Mouse (Mus musculus): ENCODE measurements around the gene Elmod3.

Elmod3 gene

DNA sequence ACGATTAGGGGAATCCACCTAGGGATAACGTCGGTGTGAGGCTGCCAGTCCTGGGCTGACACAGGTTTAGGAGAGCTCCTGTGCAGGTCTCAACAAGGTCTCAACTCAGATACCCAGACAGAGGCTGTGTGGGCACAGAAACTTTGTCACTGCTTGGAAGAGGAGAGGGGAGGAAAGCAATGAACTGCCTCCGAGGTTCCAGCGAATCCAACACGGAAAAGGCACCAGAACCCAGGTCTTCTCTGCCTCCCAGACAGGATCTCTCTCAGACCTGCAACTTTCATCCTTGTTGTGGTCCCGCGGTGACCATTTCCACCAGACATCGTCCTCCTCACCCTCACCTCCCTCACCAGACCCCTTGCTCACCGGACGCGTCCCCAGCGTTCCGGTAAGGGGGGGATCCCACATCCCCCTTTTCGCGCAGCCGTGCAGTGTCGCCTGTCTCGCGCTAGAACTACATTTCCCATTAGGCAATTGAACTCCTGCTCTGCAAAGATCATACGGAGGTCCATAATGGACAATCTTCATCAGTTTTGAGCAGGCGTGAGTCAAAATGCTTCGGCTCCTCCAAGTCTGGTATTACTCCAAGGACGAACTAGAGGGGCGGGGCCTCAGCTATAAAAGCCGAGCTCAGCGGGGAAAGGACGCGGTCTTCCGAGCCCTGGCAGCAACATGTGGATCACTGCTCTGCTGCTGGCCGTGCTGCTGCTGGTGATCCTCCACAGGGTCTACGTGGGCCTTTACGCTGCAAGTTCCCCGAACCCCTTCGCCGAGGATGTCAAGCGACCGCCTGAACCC, at the start of gene Elmod3, which contains the start of gene Retsat:
TSS of gene Elmod3 (minus strand) at position 458 of the 798 bp plus-strand sequence.
TSS of gene Retsat (plus strand) at position 520 of the 798 bp plus-strand sequence.
- DNase-seq: peak; percentile 68 to 75

DNA sequence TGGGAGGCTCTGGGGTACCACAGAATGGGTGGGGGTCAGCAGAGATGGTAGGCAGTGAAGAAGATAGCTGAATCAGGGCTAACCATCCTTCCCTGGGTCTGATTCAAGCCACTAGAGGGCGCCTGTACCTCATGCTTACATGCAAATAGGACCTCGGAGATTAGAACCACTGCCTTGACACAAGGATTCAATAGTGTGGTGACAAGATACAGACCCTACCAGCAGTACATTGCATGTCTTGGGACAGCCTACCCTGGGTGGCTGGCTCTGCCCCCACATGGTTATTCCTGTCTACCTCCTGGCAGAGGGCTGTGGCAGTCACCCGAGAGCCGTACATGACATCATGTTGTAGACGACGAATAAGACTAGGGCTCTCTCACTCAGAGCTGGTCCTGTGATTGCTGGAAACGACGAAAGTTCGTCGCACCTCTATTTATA, 49.2 kb upstream of the Elmod3 start:
- DNase-seq: peak in 1 of 2 experiments; percentile 61

DNA sequence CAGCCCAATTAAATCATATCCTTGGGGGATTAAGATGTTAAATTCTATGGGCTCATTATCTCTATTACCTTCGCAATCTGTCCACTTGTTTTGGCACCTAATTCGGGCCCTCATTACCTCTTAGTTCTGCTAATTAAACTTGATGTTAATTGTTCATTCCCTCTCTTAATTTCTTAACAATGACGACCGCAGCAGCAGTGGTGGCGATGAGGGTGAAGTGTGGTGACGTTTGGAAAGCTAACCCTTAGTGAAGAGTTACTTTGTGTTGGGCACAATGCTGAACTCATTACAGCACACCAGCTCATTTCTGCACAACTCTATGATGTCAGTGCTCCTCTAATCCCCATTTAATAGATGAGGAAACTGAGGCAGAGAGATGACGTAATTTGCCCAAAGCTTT, 47.2 kb upstream of the Elmod3 start:
- no peak for DNase-seq

DNA sequence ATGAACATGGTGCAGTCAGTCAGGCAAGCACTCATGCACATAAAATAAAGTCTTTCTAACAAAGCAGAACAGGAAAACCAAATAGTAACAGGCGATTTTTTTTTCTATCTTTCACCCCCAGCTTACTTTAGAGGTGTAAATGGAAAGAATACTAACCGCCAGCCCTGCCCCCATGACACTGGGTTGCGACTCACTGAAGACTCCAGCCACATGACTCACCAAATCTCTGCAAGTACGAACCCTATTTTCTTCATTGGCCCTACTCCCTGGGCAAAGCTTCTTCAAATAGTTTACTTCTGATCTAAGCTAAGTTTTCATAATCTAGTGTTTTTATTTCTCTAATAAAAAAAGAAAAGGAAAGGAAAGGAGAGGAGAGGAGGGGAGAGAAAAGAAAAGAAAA, 46.4 kb upstream of the Elmod3 start:
- no peak for DNase-seq

DNA sequence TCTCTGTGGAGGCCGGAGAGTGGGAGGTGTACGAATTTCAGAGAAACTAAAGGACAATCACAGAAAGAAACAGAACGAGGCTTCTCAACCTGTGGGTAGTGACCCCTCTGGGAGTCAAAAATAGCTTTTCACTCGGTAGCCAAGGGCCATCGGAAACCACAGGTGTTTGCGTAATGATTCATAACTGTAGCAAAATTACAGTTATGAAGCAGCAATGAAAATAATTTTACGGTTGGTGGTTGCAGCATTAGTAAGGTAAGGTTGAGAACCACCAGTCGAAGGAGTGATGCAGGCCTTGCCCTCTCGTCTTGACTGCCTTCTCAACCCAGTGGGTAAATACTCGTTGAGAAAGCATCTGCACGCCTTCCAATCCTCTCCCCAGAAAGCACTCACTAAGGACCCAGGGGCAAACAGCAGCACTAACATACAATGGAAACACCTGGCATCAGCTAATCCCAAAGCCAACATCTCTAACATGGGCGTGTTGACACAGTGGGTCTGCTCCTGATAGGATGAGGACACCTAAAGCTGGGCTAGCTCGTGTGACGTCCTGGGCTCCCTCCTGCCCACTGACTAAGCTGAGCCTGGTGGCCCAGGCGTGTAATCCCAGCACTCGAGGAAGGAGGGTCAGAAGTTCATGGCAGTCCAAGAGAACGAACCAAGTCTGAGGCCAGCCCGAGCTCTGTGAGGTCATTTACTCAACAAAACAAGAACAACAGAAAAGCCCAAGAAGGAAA, 43.2 kb upstream of the Elmod3 start:
- DNase-seq: no peak

DNA sequence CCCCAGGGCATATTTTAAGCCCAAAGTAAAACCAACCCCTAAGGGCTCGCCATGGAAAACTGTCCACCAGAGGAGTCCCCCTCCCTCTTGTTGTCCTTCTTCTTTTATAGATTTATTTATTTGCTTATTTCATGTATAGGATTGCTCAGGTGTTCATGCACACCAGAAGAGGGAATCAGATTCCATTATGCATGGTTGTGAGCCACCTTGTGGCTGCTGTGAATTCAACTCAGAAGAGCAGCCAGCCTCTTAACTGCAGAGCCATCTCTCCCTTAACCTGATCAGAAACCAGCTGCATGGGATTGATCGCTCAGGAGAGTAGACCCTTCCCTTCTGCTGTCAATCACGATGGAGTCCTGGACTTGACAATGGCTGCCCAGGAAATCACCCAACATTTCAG, 38.7 kb upstream of the Elmod3 start:
- DNase-seq: no peak

DNA sequence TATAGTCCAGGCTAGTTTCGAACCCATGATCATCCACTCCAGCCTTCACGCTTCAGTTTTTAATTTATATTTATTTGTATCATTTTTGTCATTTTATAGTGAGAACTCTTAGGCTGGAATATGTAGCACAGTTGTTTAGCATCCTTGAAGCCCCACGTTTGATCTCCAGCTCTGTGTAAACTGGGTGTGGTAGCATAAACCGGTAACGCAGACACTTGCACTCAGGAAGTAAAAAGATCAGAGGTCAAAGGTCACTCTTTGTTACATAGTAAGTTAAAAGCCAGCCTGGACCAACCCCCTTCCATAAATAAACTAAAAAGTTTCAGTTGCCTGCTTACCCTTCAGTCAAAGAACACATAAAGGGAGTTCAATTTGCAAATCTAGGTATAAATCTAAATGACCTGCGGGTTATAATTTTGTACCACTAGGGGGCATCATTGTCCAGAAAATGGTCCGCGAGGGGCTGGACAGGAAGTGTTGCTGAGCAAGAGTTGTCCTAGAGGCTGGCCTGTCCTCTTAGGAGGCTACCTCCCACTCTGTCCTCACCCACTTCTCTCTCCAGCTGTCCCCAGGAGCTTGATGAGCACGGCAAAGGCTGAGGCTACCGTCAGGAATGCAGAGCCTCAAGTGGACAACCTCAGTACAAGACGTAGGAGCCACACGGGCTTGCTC, 37.7 kb upstream of the Elmod3 start:
- DNase-seq: peak in 1 of 2 experiments; percentile 21

DNA sequence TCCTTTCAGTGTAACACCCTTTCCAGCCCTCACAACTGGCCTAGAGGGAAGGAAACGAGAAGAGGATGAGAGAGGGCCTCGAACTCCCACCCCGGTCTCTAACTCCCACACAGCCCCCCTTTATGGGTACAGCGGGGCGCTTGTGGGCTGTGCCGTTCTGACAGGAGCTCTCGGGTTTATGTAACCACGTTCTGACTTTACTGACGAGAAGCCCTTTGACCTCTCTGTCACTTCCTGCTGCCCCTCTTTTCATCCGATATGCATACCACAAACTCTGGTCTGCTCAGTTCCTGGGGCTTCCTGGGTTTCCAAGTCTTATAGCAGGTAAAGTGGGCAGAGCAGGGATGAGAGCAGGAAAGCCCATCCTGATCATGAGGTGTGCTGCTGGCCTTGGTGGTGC, 36.1 kb upstream of the Elmod3 start:
- DNase-seq: no peak

DNA sequence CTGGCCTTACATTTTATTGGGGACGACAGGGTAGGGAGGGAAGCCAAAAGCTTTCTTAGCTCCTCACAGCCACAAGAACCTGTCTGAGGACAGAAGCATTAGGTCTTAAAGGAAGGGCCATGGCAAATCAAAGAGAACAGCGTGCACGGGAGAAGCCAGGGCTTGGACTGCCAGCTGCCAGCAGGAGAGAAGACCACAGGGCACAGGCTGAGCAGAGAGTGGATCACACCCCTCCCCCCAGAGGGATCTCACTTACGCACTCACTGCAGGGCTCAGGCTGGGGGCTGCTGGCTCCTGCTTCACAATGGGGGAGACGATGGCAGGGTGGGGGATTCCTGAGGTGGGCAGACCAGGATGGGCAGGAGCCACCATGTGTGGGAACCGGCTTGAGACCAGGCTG, 33.5 kb upstream of the Elmod3 start:
- DNase-seq: no peak

DNA sequence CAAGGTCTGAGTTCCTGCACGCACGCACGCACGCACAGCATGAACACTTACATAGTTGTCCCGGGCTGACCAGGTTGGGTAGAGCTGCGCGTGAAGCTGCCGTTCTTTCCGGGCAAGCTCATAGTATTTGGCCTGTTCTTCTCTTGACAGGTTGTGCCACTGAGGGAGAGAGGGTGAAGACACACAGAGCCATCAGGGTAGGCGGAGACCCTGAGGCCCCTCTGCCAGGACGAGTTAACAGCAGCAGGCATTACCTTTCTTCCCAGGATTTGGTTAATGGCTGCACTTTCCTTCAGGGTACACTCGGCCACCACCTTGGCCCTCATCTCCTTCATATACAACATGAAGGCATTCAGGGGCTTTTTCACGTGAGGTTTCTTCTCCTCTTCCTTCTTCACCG, 32.7 kb upstream of the Elmod3 start:
- no peak for DNase-seq

DNA sequence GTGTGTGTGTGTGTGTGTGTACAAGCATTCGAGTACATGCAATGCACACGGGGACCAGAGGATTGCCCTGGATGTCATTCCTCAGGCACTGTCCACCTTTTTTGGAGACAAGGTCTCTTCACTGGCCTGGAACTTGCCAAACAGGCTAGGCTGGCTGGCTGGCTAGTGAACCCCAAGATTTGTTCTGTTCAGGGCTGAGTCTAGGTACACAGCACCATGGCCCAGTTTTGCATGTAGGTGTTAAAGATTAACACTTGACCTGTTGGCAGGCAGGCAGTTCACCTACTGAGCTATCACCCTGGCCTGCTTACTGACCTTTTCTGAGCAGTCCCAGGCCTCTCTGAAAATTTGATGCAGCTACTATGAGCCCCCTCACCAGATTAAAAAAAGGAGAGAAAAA, 32.2 kb upstream of the Elmod3 start:
- no peak for DNase-seq

DNA sequence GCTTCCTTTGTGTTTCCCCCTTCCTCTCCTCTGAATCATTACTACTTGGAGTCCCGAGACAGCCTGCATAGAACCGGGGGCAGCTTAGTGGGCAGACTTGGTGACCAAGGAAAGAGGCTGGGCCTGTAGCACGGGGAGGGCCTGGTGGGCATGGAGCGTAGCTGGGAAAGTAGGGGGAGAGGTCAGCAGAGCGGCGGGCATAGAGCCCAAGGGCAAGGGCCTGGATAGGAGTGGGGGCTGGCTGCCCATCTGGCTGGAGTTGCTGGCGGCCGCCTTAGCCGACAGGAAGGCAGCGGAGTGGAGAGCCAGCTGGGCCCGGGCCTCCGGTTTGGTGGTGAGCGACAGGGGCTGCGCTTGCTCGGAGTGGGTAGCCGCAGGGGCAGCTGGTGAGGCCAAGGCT, 29.1 kb upstream of the Elmod3 start:
- no peak for DNase-seq

DNA sequence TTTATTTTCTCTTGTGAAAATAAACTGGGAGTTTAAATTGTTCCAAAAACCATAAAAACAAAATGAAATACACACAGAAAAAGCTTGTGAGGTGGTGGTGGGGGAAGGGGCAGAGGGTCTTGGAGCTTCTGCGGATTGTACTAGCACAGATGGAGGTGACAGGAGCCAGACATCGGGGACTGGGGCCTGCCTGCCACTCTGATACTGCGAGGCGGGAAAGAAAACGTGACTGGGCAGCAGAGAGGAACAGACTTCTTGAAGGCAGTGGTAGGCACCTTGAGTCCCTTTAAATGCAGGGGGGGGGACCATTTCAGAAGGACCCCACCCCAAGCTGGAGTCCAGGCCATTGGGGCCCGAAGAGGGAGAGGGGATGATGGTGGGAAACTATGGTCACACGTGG, 28.2 kb upstream of the Elmod3 start:
- DNase-seq: no peak

DNA sequence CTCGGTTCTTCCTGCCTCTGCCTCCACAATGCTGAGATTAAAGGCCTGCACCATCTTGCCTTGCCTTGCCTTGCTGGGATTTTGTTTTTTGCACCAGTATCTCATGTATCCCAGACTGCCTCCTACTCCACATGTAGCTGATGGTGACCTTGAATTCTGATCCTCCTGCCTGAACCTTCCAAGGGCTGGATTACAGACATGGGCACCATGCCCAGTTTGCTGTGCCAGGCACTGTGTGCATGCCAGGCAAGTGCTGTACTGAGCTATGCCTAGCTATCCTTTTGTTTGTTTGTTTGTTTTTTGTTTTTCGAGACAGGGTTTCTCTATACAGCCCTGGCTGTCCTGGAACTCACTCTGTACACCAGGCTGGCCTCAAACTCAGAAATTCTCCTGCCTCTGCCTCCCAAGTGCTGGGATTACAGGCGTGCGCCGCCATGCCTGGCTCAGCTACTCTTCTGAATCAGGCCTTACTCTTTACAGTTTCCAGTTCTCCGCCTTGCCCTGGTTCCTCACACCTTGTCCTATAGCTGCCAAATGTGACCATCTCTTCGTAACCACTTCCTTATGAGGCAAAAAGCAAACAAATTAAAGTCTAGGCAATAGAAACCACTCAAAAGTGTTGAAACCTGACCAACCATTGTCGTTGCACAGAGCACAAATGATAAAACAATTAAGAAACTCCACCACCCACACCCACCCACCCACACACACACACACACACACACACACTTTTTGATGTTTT, 25.6 kb upstream of the Elmod3 start:
- DNase-seq: no peak

DNA sequence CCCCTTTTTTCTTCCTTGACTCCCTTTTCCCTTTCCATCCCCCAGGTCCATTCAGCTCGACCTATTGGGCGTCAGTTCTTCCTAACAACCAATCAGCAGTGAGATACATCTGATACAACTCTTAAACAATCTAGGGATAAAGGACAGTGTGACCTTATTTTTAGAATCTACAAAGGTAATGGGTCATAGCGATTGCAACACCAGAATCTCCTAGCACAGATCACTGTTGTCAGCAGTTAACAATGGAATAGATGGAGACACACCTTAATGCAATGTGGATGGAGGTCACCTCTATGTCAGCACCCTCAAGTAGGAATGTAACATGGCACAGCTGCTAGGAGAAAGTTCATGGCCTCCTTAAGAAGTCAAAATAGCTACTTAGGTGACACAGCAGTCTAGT, 24.7 kb upstream of the Elmod3 start:
- no peak for DNase-seq

DNA sequence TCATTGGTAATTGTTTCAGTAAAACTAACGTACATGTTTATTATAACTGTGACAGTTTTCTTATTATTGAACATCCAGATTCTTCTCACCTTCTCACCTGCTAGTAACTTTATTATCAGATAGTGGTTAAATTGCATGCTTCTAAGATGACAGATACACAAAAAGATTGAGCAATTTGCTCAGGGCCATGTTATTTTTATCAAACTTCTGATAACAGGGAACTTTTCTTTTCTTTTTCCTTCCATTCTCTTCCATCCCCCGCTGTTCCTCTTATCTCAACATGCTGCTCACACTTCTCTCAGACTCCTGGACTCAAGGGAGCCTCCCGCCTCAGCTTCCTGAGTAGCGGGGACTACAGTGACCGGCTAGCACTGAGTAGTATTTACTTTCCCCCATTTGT, 22.7 kb upstream of the Elmod3 start:
- no peak for DNase-seq

DNA sequence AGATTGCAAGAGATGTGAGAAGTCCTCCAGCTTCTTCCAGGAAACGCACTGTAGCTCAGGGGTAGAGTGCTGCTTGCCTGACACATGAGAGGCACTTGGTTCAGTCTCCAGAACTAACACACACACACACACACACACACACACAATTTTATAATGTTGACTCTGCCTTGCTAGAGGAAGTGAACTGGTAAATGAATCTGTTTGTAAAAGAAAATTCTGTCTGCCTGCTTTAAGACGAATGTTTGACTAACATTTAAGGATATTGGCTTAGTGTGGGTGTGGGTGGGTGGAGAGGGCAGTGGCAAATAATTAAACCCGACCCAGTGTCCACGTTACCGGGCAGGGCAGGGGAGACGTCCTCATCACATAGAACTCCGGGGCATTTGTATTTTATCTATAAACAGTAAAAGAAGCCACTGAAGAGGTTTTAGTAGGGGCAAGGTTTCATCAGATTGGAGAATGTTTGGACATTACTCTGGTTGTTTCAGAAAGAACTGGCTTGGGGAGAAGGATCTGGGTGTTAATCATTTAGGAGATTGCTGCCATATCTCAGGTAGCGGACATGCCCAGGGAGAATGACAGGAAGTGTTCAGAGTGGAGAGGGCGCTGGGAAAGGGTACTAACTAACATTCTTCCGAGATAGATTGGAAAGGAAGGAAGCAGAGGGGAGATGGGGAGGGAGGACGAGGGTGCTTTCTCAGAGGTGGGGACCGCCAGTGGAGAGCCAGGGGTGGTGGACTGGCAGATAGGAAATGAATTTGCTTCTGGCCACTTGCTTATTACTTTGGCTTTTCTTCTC, 21.7 kb upstream of the Elmod3 start:
- no peak for DNase-seq

DNA sequence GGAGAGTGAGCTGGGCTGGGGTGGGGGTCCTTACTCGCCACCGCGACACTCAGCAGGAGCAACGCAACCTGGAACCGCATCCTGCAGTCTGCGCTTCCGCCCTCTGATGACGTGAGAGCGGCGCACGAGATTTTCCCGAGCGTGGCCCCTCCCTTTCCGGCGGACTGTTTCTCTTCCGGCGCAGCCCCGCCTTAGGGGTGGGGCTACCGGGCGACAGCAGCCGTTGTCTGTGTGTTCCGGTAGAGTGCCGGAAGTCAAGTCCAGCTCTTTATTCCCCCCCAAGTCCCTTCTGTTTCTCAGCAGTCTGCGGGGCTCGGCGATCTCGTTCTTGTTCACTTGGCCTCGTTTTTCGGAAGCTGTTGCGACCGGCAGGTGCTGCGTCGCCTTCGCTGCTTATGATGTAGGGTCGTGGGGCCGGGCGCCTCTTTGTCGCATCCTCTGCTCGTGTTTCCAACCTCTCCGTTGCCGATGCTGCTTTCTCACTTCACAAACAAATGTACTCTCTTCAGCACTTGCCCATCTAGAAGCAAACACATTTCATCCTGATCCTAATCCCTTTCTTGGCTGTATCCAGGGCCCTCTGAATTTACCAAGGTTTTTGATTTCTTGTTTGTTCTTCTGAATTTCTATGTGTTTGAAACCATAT, 18.6 kb upstream of the Elmod3 start, which contains the start of gene Tgoln1:
TSS of gene Tgoln1 (minus strand) at position 358 of the 646 bp plus-strand sequence.
- DNase-seq: peak; percentile 91 to 94

DNA sequence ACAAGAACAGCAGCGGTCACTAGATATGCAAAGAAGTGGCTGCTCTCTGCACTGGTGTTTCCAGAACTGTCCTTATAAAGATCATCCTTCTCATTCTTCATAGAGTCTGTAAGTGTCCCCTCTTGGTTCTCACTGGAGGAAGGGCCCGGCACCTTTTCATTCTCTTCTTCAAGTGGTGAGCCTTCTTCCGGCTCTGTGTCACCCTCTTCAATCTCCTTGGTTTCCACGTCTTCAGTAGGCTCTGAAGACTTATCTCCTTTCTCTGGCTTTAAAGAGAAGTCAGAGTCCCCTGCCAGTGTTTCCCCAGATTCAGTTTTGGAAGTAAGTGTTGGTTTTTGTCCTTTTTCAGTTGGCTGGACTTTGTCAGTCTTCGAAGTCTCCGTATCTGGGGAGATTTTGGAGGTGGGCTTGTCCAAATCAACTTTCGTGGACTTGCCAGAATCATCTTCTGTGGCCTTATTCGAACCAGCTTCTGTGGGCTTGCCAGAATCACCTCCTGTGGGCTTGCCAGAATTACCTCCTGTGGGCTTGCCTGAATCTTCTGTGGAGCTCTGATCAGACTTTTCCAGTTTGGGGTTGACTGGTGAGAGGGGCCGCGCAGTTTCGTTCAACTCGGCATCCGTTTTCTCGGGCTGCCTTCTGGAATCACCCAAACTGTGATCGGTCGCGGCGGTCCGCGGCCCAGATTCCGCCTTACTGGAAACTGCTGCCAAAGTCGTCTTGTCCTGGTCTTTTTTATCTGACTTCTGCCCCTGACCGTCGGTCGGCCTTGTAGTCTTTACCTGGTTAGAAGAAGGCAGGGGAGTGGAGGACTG, 17.6 kb upstream of the Elmod3 start:
- DNase-seq: peak in 1 of 2 experiments; percentile 31

DNA sequence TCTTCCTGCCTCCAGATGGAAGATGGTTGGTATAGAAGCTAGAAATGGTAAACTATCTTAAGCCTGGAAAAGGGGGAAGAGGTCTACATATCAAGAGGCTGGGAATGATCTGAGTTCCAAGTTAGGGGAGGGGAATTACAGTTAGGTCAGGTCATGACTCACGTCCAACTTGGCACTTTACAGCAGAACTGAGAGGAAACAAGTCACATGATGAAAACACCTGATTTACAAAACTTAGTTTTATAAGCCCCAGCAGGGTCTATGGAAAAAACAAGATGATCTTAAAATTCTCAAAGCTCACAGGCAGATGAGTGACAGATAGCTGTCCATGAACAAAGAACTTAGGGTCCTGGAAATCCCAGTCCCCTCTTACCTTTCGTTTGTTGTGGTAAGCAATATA, 16.9 kb upstream of the Elmod3 start:
- DNase-seq: no peak
